Mouse (Mus musculus): ENCODE measurements around the gene Mdm4. TPM values are rescaled to one million over a fixed set of nuclear protein-coding genes. Genes with fewer than 3 reads are reported as not detected.

The Mdm4 gene
- total and polyA plus RNA-seq, 2 experiments from 2014 or later = 13.4 to 42.2 TPM

- H3K27me3 ChIP-seq (ENCODE audit: control insufficient read depth, insufficient read depth, low read length) = 0 out of 2 replicates have a peak, but pooled peaks cover 4% of the 10 kb centered on the region
- DNase-seq (ENCODE audit: low spot score) (no peak), ATAC-seq (ENCODE audit: insufficient read depth, low read depth) (no peak)
- H3K4me2 ChIP-seq (ENCODE audit: low read depth, low read length) = no peak overlapping the region
- no peak overlapping the region for H3K27ac ChIP-seq (ENCODE audit: low read depth)
- H3K4me3 ChIP-seq (ENCODE audit: low read depth, low read length) = no peak overlapping the region
- WGBS = 25% methylated on average over 13 of the region's 13 CpGs
- no peaks in the 10 kb centered on the region for H3K36me3 ChIP-seq (replicated peaks; ENCODE audit: control insufficient read depth, insufficient read depth, low read length)
- H3K9me3 ChIP-seq (replicated peaks; ENCODE audit: control insufficient read depth, low read length) = no peaks in the 10 kb centered on the region
- H3K4me1 ChIP-seq (ENCODE audit: control insufficient read depth, insufficient read depth) = no peaks in the 10 kb centered on the region
- no peak overlapping the region for H3K9ac ChIP-seq (replicated peaks; ENCODE audit: low read depth, low read length)
- TF ChIP-seq CTCF (IDR thresholded peaks at IDR 0.05; ENCODE audit: low read depth) = no peak
- TF ChIP-seq EP300 (IDR thresholded peaks at IDR 0.05; ENCODE audit: low read depth) = no peak
Observed at GRCm38 (mm10) chr1:132921071-132921470, 109.3 kb downstream of the Mdm4 start.

GRCm38 (mm10) chr1:132919258-132919657 lies 111.1 kb downstream of the Mdm4 start:
- H3K4me1 ChIP-seq (ENCODE audit: control insufficient read depth, insufficient read depth) = no peaks in the 10 kb centered on the region

GRCm38 (mm10) chr1:132918117-132918680 lies 112.2 kb downstream of the Mdm4 start:
- Histone ChIP-seq H3K9me3 (replicated peaks; ENCODE audit: control insufficient read depth, low read length) (no peaks in the 10 kb centered on the region), H3K27me3 (ENCODE audit: control insufficient read depth, insufficient read depth, low read length) (0 out of 2 replicates have a peak, but pooled peaks cover 4% of the 10 kb centered on the region), H3K4me3 (ENCODE audit: low read depth, low read length) (no peak overlapping the region), H3K4me2 (ENCODE audit: low read depth, low read length) (no peak overlapping the region), H3K9ac (replicated peaks; ENCODE audit: low read depth, low read length) (no peak overlapping the region), H3K36me3 (replicated peaks; ENCODE audit: control insufficient read depth, insufficient read depth, low read length) (no peaks in the 10 kb centered on the region), H3K27ac (ENCODE audit: low read depth) (no peak overlapping the region), H3K4me1 (ENCODE audit: control insufficient read depth, insufficient read depth) (no peaks in the 10 kb centered on the region)
- ATAC-seq (ENCODE audit: insufficient read depth, low read depth) = no peak
- 38% methylated on average over 10 of the region's 10 CpGs for WGBS
- TF ChIP-seq EP300 (IDR thresholded peaks at IDR 0.05; ENCODE audit: low read depth) (no peak), CTCF (IDR thresholded peaks at IDR 0.05; ENCODE audit: low read depth) (no peak)
- DNase-seq (ENCODE audit: low spot score) = no peak

More at GRCm38 (mm10) chr1:132919258-132919657, 111.1 kb downstream of the Mdm4 start:
- no peak for TF ChIP-seq CTCF (IDR thresholded peaks at IDR 0.05; ENCODE audit: low read depth)
- no peak for TF ChIP-seq EP300 (IDR thresholded peaks at IDR 0.05; ENCODE audit: low read depth)
- Histone ChIP-seq H3K4me2 (ENCODE audit: low read depth, low read length) (no peak overlapping the region), H3K9ac (replicated peaks; ENCODE audit: low read depth, low read length) (no peak overlapping the region), H3K27ac (ENCODE audit: low read depth) (no peak overlapping the region), H3K9me3 (replicated peaks; ENCODE audit: control insufficient read depth, low read length) (no peaks in the 10 kb centered on the region), H3K36me3 (replicated peaks; ENCODE audit: control insufficient read depth, insufficient read depth, low read length) (no peaks in the 10 kb centered on the region), H3K4me3 (ENCODE audit: low read depth, low read length) (no peak overlapping the region), H3K27me3 (ENCODE audit: control insufficient read depth, insufficient read depth, low read length) (0 out of 2 replicates have a peak, but pooled peaks cover 4% of the 10 kb centered on the region)
- no peak for ATAC-seq (ENCODE audit: insufficient read depth, low read depth)
- DNase-seq (ENCODE audit: low spot score) = no peak
- WGBS = 84% methylated on average over 8 of the region's 8 CpGs

- Histone ChIP-seq H3K9ac (replicated peaks; ENCODE audit: low read depth, low read length) (no peak overlapping the region), H3K27ac (ENCODE audit: low read depth) (no peak overlapping the region), H3K4me2 (ENCODE audit: low read depth, low read length) (no peak overlapping the region), H3K4me3 (ENCODE audit: low read depth, low read length) (no peak overlapping the region), H3K4me1 (ENCODE audit: control insufficient read depth, insufficient read depth) (no peaks in the 10 kb centered on the region), H3K36me3 (replicated peaks; ENCODE audit: control insufficient read depth, insufficient read depth, low read length) (no peaks in the 10 kb centered on the region), H3K27me3 (ENCODE audit: control insufficient read depth, insufficient read depth, low read length) (0 out of 2 replicates have a peak, but pooled peaks cover 4% of the 10 kb centered on the region), H3K9me3 (replicated peaks; ENCODE audit: control insufficient read depth, low read length) (no peaks in the 10 kb centered on the region)
- ATAC-seq (ENCODE audit: insufficient read depth, low read depth) = no peak
- no peak for DNase-seq (ENCODE audit: low spot score)
- no peak for TF ChIP-seq CTCF (IDR thresholded peaks at IDR 0.05; ENCODE audit: low read depth)
- no peak for TF ChIP-seq EP300 (IDR thresholded peaks at IDR 0.05; ENCODE audit: low read depth)
- 24% methylated on average over 8 of the region's 8 CpGs for WGBS
Observed at GRCm38 (mm10) chr1:132917554-132917953, 112.8 kb downstream of the Mdm4 start.

- TF ChIP-seq EP300 (IDR thresholded peaks at IDR 0.05; ENCODE audit: low read depth) = no peak
- TF ChIP-seq CTCF (IDR thresholded peaks at IDR 0.05; ENCODE audit: low read depth) = no peak
- Histone ChIP-seq H3K4me3 (ENCODE audit: low read depth, low read length) (no peak overlapping the region), H3K36me3 (replicated peaks; ENCODE audit: control insufficient read depth, insufficient read depth, low read length) (no peaks in the 10 kb centered on the region), H3K9ac (replicated peaks; ENCODE audit: low read depth, low read length) (no peak overlapping the region), H3K27ac (ENCODE audit: low read depth) (no peak overlapping the region), H3K27me3 (ENCODE audit: control insufficient read depth, insufficient read depth, low read length) (0 out of 2 replicates have a peak, but pooled peaks cover 4% of the 10 kb centered on the region), H3K4me1 (ENCODE audit: control insufficient read depth, insufficient read depth) (no peaks in the 10 kb centered on the region), H3K9me3 (replicated peaks; ENCODE audit: control insufficient read depth, low read length) (no peaks in the 10 kb centered on the region), H3K4me2 (ENCODE audit: low read depth, low read length) (no peak overlapping the region)
- ATAC-seq (ENCODE audit: insufficient read depth, low read depth) = no peak
- WGBS = 57% methylated on average over 6 of the region's 6 CpGs
- no peak for DNase-seq (ENCODE audit: low spot score)
Observed at GRCm38 (mm10) chr1:132915849-132916493, 114.4 kb downstream of the Mdm4 start.
